Mouse (Mus musculus): Measurements from ENCODE around the gene A930018P22Rik.

The A930018P22Rik gene

GRCm38 (mm10) chr2:104120312-104120711 is 2.3 kb upstream of the A930018P22Rik start:
- no peak for DNase-seq

DNA sequence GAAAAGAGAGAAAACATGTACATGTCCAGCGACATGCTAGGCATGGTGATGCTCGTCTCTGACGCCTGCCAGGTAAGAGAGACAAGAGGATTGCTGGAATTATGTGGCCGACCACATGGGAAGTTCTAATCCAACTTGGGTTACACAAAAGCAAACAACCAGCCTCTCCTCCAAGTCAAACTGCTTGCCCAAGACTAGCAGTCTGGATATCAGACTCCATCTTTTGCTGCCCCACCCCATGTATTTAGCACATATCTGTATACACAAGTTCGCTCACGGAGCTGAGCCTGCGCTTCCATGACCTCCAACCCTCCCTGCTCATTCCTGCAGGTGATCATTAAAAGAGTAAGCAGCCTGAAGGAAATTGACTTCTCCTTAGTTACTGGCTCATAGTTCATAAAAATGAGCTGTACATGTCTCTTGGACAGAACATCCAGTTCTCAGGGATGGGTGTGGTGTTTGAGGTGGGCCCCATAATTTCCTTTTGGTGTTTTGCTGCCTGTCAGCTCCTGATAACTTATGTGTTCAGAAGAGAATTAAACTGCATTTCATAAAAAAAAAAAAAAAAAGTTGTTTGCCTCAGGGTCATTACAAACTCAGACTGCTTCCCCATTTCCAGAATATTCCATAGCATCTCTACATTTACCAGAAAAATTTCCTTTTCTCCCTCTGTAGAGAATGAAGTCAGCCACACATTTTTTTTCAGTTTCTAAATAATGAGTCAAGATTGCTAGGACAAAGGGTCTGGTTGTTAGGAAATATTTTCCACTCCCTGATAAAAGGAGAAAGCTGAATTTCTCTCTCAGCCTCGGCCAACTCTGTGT is 676 bp upstream of the A930018P22Rik start:
- peak; percentile 94 for DNase-seq

GRCm38 (mm10) chr2:104123540-104123939 is 971 bp downstream of the A930018P22Rik start:
- DNase-seq = no peak

- no peak for DNase-seq
These were observed 1.5 kb downstream of the A930018P22Rik start for GRCm38 (mm10) chr2:104124071-104124470.

DNA sequence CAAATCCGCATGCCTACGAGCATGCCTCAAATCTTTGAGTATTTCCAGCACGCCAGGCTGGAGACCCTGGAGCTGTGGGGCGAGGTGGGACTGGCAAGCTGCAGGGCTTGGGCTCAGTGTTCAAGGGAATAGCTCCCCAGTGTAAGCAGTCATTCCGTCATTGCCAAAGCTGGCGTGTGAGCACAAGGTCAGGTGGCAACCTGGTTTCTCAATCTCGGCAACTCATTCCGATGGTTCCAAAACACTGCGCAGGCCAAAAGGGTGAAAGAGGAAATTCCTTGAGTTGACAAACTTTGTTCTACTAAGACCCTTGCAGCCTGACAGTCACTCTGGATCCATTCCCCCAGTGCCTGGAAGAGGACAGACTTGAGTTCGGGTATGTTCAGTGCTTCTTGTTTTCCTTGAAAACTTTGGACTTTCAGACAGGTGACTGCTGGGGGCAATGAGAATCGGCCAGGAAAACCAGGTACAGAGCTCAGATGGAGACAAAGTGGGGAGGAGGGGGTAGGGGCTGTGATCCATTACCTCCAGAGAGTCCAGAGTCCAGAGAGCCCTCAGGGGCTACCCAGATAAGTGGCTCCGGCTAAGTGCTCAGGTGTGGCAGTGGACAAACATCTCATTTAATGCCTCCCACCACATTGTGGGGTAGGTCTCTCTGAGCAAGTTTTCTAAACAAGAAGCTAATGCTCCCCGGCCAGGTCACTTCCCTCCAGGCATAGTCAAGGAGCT is 6.4 kb downstream of the A930018P22Rik start:
- DNase-seq = peak; percentile 92

GRCm38 (mm10) chr2:104130165-104130564 is 7.6 kb downstream of the A930018P22Rik start:
- peak; percentile 93 for DNase-seq

DNA sequence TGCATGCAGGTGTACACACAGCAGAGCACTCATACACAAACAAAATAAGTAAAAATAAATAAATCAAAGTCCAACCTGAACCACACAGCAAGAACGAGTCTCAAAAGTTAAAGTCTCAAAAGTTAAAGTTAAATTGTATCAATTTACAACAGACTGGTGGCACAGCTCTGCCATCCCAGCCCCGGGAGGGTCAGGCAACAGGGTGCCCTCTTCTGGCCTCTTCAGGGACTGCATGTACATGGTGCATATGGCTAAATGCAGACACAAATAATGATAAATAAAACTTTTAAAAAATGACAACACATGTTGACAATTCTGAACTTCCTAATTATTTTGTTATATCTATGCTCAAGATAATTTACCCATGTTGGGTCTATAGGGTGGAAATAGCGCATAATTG is 8.4 kb downstream of the A930018P22Rik start:
- no peak for DNase-seq

DNA sequence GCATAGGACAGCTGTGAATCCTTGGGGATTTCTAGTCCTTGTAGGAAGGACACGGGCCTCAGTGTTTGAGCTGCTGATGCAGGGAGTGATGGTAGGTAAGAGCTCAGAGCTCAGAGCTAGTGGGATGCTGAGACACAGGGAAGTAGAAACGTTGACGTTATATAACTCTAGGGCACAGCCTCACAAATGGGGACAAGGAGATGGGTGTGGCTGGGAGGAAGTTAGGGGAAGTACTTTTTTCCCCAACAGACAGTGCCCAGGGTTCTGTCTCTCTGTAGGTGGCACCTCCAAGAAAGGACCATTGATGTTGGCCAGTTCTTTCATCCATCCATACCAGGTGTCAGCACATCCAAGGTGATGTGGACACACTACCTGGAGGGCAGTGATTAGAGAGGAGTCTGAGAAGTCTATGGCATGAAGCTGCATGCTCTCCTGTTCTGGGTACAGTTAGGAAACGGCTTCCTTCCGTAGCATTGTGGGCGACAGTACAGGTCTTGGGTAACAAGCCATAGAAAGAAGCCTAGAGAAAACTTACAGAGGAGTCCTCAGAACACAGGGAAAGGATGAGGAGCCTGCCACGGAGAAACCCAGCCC is 9.8 kb downstream of the A930018P22Rik start:
- no peak for DNase-seq

DNA sequence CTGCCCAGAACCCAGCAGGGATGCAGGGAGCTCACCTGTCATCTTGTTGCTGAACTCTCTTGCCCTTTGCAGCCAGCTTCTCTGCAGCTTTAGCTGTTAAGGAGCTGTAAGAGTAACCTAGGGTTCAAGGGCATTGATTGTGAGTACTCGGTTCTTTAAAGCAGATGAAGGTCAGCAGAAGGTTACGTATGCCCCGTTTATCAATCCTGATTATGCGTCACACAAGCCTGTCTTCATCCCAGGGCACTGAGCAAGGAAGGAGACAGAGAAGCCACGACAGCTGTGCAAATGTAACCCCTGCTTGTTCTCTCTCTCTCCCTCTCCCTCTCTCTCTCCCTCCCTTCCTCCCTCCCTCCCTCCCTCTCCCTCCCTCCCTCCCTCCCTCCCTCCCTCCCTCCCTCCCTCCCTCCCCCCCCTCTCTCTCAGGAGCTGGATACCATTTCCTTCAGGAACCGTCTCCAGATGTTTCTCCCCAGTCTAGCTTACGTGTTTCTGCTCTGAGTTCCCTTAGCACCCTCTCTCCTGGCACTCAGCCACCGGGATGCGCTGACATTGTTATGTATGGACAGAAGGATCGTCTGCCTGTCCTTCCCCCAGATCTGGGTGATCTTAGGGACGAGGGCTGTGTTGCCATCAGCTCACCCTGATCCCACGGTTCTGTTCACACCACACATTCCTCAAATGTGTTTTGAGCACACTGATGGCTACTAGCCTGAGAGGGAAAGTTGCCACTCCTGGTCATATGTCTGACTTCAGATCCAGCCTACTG is 10.7 kb downstream of the A930018P22Rik start:
- no peak for DNase-seq

DNA sequence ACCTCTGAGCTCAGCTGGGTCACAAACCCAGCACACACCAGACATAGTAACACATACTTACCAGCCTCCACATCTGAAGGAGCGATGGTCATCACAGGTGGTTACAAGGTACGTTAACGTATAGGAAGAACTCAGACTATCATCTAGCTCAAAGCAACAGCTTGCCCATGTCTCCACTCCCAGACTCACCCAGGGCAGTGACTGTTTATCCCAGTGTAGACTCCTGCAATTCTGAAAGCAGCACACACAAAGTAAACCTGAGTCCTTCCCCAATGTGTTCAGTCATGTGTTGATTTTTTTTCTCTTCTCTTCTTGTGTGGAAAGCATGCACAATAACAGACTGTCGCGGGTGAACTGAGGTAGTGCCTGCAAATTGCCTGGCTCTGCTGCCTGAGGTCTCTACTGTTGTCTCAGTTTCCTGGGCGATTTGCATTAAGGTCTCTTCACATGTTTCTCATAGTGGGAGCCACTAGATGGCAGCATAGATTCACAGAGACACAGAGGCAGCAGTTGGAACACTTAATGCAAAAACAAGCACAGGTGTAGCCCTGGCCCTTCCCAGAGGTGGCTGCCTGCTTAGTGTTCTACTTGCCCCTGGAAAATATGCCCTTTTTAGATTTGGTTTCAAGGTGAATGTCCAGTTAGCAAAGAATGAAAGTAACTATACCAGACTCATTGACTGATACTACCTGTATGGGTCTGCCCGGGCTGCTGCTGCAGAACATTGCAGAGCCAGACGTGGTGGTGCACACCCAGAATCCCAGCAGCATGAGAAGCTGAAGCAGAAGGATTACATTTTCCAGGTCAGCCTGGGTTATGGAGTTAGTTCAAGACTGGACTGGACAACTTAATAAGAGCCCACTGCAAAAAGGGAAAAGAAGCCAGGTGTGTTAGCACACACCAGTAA is 11.8 kb downstream of the A930018P22Rik start:
- no peak for DNase-seq

DNA sequence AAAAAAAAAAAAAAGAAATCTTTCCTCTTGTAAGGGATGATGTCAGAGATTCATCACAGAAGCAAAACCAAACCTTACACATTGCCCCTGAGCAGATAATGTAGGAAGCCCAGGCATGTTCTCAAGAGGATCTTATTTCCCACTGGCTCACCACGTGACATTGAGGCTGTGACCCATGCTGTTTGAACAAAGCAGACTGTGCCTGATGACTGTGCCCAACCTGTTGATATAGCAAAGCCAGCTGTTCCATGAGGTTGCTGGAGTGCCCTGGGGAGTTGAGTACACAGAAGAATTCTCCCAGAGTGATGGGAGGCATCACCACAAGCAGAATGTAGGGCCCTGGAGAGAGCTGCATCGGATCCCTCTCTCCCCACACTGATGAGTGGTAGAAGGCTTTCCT is 13.4 kb downstream of the A930018P22Rik start:
- no peak for DNase-seq

GRCm38 (mm10) chr2:104142140-104142539 is 19.6 kb downstream of the A930018P22Rik start:
- DNase-seq = peak; percentile 71

DNA sequence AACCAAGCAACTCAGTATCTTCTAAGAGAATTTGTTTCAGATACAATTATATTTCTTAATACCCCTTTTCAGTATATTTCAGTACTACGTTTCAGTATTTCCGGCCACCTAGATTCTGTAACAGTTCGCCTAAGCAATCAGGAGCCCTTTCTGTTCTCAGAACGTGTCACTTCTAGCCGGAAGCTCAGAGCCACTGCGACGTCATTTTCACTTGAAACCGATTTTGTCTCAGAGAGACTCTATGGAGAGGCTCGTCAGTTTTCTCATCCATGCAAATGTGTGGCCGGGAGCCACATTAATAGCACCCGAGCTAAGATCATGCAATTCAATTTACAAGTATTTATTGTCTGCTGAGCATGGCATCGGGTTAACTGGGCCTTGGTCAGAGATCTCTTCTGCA is 21.4 kb downstream of the A930018P22Rik start:
- DNase-seq = no peak

GRCm38 (mm10) chr2:104145983-104146382 is 23.4 kb downstream of the A930018P22Rik start:
- no peak for DNase-seq

- no peak for DNase-seq
These were observed 25.5 kb downstream of the A930018P22Rik start for GRCm38 (mm10) chr2:104147910-104148561.

DNA sequence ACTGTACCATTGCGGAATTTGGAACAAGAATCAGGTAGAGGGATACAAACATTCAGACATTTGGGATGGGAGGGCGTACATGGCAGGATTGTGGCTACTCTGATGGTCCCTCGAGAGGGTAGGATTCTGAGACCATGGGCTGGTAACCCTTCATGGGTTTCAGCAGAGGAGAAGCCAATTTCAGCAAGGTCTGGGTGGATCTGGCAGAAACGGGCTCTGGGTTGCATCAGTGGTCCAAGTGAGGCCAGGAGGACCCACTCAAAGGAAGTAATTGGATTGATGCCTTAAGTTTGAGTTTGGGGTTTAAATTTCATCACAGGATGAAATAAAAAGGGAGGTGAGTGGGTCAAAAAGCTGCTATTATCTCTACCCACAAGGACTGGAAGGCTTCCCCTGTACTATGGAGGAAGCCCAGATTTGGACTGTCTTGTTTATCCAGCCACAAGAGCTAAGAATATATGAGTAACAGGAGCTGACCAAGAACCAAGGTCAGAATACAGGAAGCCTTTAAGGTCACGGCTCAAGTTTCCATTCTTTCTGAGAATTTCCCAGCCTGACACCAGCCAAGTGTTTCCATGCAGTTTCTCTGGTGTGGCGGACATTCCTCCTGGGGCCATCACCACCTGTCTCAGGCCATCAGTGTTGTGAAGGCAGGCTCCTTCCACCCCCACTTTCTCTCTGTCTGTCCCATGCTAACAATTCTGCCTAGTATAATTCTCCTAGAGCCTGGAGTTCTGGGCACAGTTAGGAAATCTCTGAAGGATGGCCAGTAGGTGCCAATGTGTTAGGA is 28.2 kb downstream of the A930018P22Rik start:
- DNase-seq = peak; percentile 76

DNA sequence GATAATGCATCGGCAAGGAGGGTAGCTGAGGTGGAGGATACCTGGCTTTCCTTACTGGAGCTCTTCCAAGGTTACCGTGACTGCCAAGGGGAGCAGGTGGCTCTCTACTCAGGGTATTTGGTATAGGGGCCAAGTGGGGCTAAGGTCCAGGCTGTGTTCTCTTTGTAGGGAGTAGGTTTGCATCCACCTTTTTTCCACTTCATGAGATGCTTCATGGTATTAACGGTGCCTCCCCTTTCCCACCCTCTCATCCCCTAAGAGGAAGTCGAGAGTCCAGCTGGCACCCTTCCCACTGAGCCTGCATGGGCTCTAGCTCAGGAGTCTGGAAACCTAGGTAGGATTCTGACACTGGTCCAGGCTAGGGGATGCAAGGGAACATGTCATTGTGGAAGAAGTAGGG is 30.8 kb downstream of the A930018P22Rik start:
- peak; percentile 70 for DNase-seq

- DNase-seq = peak; percentile 46
These were observed 31.3 kb downstream of the A930018P22Rik start for GRCm38 (mm10) chr2:104153876-104154275.

GRCm38 (mm10) chr2:104157831-104158230 is 35.3 kb downstream of the A930018P22Rik start:
- peak; percentile 53 for DNase-seq

DNA sequence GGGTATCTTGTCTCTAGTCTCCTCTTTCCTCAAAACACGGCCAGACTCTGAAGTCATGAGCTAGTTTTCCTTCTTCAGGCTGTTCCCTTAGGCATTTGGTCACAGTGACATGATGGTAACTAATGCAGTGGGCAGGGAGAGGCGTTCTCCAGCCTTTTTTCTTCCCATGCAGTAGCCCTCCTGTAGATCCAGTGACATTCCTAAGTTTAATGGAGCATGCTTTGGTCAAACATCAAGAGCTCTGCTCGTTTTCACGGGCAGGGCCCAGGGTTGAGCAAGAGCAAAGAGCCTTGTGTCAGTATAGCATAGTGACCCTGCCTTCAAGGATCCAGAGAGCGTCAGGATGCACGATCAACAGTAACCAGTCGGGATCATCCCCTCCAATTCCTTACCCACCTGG is 40.8 kb downstream of the A930018P22Rik start:
- DNase-seq = no peak

Measured in heart, adult 11 months (tissue).